Mouse (Mus musculus) layer of hippocampus, adult 9-10 months (tissue): ENCODE data around the gene Asic5.

Experiments
- DNase-seq: peaks from one replicate; pipeline ENCODE4 v3.0.0; 2022; ENCODE audit warnings: low spot score

Gene Asic5

DNA sequence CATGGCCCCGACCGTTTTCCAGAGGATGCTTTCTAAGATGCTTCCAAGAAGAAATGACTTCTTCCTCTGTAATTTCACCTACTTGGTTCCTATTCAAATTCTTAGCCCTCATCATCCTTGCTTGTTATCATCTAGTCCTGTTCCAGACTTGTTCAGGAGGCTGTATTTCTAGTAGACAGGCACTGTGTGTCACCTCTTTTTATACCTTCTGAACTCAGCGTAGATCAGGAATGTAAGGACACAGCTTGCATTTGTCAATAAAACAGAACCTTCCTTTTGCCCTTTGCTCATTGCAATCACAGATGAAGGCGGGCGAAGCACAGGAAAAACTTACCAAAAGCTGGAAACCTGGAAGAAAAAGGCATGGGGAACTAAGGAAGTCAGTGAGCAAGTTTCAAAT, at the start of gene Asic5:
Asic5 (plus strand) TSS at position 301 of the 400 bp plus-strand sequence.
- no peak for DNase-seq

- DNase-seq = no peak
Measured at GRCm38 (mm10) chr3:81933348-81933747, 48.7 kb upstream of the Asic5 start.

- no peak for DNase-seq
Measured at GRCm38 (mm10) chr3:81938924-81939323, 43.2 kb upstream of the Asic5 start.

DNA sequence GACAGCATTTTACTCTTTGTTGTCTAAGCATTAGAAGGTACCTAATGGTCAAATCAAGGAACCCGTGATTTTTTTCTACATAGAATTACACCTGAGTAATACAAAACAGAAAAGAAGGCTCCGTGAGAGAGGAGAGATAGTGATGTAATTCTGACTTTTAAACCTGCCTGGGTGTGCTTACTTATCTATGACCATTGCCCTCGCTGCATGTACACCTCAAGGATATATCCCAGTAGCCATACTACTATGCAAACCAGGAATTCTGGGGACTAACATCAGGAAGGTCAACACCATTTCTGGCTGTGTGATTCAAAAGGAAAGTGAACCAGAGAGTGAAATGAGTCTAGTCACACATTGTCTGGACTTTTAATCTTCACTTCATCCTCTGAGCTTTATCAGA, 39.7 kb upstream of the Asic5 start:
- no peak for DNase-seq

GRCm38 (mm10) chr3:81943097-81943496, 39.0 kb upstream of the Asic5 start:
- no peak for DNase-seq

DNA sequence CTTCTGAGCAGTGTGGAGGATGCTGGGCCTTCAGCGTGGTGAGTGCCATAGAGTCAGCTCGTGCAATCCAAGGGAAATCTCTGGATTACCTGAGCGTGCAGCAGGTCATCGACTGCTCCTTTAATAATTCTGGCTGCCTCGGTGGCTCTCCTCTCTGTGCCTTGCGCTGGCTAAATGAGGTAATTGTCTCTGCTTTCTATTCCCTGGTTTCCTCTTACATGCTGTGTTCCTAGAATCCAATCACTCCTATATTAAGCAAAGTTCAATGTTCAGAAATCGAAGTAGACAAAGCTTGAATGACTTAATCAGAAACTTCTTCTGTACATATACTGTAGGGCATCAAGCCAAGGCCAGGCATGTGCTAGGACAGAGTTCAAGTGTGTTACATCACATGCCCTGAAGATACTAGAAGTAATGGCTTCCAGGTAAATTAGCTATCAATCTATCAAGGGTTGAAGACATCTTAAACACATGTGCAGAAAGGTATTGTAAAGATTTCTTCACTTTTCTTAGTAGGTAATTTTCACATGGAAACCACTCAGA, 37.2 kb upstream of the Asic5 start:
- no peak for DNase-seq

DNA sequence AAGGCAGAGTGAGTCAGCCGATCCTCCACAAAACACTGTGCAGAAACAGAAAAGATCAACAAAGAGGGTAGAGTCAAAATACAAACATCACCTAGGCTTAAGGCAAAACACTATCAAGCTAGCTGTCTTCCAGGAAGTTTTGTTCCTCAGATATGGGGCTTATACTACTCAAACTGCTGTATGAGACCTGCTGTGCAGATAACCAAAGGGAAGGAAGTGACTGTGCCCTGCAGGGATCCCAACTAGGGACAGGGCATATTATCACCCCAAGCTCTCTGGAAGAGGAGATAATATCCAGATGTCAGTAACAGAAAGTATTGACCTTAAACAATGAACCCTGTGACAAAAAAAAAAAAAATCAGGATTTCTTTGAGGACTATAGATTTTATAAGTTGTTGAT, 33.0 kb upstream of the Asic5 start:
- no peak for DNase-seq

- DNase-seq = no peak
Measured at GRCm38 (mm10) chr3:81951785-81952184, 30.3 kb upstream of the Asic5 start.

GRCm38 (mm10) chr3:81957484-81957883, 24.6 kb upstream of the Asic5 start:
- no peak for DNase-seq

DNA sequence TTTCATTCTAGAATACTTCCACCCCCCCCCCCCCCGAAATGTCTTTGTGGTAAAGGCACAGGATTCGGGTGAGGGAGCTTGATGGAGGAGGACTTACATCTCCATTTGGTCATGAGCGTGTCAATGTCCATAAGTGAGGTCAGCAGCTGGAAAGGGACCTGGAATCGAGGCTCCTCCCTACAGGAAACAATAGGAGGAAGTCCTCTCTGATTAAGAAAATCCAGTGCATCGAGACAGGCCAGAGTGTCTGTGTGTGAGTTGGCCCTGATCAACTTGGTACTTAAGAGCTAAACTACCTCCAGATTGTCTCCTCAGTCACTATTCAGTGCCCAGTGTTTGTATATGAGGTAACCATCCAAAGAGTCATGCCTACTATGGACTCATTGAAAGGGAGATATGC, 20.8 kb upstream of the Asic5 start:
- DNase-seq = no peak

DNA sequence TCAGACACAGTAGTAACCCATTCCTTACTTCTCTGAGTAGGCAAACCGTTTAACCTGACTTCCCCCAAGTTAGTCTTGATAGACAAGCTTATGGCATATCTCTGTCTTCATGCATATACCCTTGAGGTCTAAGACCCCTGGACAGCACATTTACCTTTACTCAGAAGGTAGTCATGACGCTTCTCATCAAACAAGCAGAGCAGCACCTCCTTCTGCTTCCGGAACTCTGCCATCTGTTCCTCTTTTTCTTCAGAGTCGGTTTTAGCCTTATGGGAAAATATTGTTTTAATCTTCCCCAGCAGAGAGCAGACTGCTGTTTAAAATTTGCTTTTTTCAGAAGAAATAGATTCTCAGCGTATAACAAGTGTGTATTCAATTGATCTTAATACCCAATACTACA, 18.3 kb upstream of the Asic5 start:
- no peak for DNase-seq

GRCm38 (mm10) chr3:81964596-81964995, 17.5 kb upstream of the Asic5 start:
- no peak for DNase-seq

DNA sequence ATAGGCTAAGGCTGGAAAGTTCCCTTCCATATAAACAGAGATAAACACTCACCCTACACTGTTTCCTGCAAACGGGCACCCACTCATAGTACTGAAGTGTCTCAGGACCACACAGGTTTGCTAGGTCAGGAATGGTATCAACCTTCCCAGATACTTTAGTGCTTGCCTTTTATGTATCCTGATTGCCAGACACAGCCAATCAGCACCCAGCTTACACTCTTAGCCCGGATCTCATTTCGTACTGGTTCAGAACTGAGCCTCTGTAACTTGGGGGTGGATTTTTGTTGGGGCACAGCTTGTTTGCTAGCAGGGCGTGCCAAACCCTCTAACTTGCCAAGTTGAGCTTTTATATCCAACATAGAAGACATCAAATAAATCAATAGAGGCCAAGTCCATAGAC, 6.5 kb upstream of the Asic5 start:
- peak; percentile 32 for DNase-seq

DNA sequence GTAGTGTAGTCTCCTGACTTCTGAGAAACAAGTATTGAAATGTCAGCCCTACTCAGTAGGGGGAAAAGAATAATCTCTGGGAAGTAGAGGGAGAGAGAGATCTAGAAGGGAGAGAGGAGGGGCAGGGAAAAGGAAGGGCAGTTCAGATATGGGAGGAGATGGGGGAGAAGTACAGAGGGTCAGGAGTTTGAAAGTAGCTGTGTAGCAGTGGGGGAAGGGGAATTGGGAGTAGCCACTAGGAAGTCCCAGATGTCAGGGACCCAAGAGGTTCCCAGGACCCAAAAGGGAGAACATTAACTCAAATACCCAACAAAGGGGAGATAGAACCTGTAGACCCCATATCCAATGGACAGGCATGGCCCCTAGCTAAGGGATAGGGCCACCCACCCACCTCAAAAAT, 6.0 kb upstream of the Asic5 start, which contains the start of gene Tdo2:
Tdo2 (minus strand) TSS at position 101 of the 400 bp plus-strand sequence.
- DNase-seq = no peak

- no peak for DNase-seq
Measured at GRCm38 (mm10) chr3:81981576-81981975, 514 bp upstream of the Asic5 start.

GRCm38 (mm10) chr3:81983120-81983895, 1.2 kb downstream of the Asic5 start:
- DNase-seq = no peak

DNA sequence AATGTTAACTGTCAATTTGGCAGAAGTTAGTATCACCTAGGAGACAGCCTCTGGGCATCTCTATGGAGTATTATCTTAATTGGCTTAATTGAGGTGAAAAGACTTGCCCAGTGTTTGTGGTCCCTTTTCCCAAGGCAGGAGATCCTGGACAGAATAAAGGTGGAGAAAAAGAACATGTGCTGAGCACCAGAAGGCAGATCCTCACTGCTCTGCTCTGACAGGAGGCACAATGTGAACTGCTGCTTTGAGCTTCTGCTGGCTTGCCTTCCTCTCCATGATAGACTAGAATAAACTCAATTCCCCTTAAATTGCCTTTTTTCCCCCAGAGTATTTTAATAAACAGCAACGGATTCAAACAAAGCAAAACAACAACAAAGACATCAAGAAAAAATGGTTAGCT, 3.0 kb downstream of the Asic5 start:
- no peak for DNase-seq

- DNase-seq = no peak
Measured at GRCm38 (mm10) chr3:81986103-81986502, 4.0 kb downstream of the Asic5 start.

GRCm38 (mm10) chr3:81987628-81988027, 5.5 kb downstream of the Asic5 start:
- DNase-seq = no peak

- no peak for DNase-seq
Measured at GRCm38 (mm10) chr3:81989692-81990141, 7.6 kb downstream of the Asic5 start.

DNA sequence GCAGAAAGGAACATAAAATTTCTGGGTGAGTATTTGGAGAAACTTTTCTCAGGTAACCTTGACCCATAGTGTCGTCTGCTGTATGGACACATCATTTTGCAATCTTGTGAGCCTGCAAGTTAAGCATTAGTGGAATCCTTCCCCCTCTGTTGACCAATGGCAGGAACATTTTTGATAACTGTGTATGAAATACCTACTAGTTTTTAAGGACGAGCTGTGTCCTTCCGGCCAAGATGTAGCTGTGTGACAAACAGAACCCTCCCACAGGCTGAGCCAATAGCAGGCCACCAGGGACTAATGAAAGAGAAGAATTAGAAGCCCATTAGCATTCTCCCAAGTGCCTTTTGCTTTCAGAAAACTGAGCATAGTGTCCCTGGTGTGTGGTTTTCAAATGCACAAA, 8.4 kb downstream of the Asic5 start:
- no peak for DNase-seq

GRCm38 (mm10) chr3:81995371-81995770, 13.3 kb downstream of the Asic5 start:
- no peak for DNase-seq

DNA sequence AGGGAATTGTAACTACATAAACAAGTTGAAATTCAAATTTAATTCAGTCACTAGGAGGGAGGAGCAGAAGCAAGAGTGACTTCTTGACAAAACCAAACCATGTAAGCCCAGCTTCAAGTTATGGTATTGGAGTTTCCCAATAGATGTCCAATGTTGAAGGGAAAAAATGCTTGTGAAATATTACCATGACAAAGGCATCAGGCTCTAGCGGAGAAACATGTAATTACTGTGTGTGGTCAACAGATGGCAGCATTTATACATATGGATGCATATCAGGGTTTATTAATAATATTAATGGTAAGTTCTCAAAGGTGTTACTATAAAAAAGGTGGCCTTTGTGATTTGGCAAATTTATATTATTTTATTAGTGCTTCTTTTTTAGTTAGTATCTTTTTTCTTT, 13.9 kb downstream of the Asic5 start:
- DNase-seq = peak; percentile 67

GRCm38 (mm10) chr3:82007002-82007401, 24.9 kb downstream of the Asic5 start:
- no peak for DNase-seq
